10 mouse cellular contexts compared by ENCODE assay signal in the genomic region with DNA sequence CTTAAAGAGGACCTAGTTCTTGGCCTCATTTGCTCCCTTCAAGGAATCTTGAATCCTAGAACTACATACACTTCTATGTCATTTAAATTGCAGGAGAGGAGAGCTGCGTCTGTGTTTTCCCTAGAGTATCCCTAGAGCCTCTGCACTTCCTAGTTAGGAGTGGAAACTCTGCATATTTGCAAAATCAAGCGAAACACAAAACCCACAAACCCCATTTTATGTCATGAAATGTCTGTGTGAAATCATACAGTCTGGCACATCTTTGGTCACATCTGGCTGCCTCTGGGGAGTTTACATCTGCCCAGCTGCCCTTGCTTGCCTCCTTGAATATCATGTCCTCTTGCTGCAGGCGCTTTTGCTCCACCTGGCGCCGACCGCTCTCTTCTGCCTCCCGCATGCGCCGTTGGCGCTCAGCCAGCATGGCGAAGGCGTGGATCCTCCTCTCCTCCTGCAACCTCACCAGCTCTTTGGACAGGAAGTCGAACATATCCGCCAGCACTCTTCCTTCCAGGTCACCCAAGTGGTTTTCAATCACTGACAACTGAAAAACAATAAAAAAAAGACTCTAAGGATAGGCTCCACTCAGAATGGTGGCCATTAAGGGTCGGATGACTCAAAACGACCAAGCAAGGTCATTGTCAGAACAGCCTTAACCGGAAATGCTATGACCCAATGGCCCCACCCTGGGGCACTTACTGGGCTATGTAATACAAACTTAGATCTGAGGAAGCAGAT. TPM values are rescaled to one million over a fixed set of nuclear protein-coding genes. Genes with fewer than 3 reads are reported as not detected.
DNase-seq lines count a peak whose midpoint lies in the region; ATAC-seq and TF ChIP-seq lines count a peak whose summit lies in the region.
"Had no signal": no experiment of that assay in that cellular context is flagged by ENCODE, and none has a peak within 500 bp of the region (broad histone marks: within the 10 kb centered on the region; RNA-seq: fewer than 3 reads in every experiment).

No protein-coding gene starts in this region.

- H3K27ac ChIP-seq in left cerebral cortex, adult 2 months: no peak overlapping the region
- no peak overlapping the region for H3K27ac ChIP-seq in kidney, adult 2 months (ENCODE audit: insufficient read depth, low read depth, low read length)
- H3K27ac ChIP-seq in hindbrain, embryonic 12.5 days: no peak overlapping the region
- H3K27ac ChIP-seq: liver, embryonic 14.5 days had no signal

- DNase-seq in left cerebral cortex, postnatal 4 days: peak; percentile 8
- DNase-seq in left cerebral cortex, adult 2 months (ENCODE audit: extremely low spot score in 1 of 2, low spot score in 2 of 2): no peak
- DNase-seq in adrenal gland, postnatal 36 days: peak; percentile 64 to 78
- DNase-seq in kidney, adult 2 months: peak; percentile 86
- peak; percentile 37 for DNase-seq in mesoderm, embryonic 11.5 days (ENCODE audit: low read depth, low spot score)
- DNase-seq in left cerebral cortex, postnatal 36 days (ENCODE audit: low spot score in 2 of 2): no peak

- ATAC-seq in granulocyte monocyte progenitor cell, adult 5-6 weeks (replicated peaks; ENCODE audit: poor library complexity, severe bottlenecking): no peak
- ATAC-seq in hindbrain, embryonic 12.5 days (ENCODE audit: low FRiP score): no peak
- ATAC-seq: forebrain, embryonic 14.5 days had no signal

- H3K4me1 ChIP-seq in kidney, adult 2 months (ENCODE audit: control insufficient read depth, insufficient read depth, low read length): no peaks in the 10 kb centered on the region
- peaks cover 15% of the 10 kb centered on the region for H3K4me1 ChIP-seq in hindbrain, embryonic 12.5 days

- H3K27me3 ChIP-seq in kidney, adult 2 months (replicated peaks; ENCODE audit: control insufficient read depth, insufficient read depth, low read length): no peaks in the 10 kb centered on the region
- no peaks in the 10 kb centered on the region for H3K27me3 ChIP-seq in hindbrain, embryonic 12.5 days

- no peaks in the 10 kb centered on the region for H3K36me3 ChIP-seq in kidney, adult 2 months (ENCODE audit: control insufficient read depth, insufficient read depth, low read length)
- no peaks in the 10 kb centered on the region for H3K36me3 ChIP-seq in hindbrain, embryonic 12.5 days

- no peak for TF ChIP-seq CTCF in left cerebral cortex, adult 2 months (IDR thresholded peaks at IDR 0.05)
- 0 out of 2 replicates have a peak, but pooled peaks have one; percentile 15 for TF ChIP-seq CTCF in kidney, adult 2 months (conservative IDR thresholded peaks at IDR 0.05; ENCODE audit: insufficient read depth, insufficient read length, low read depth, low read length)

- 30% methylated on average over 17 of the region's 17 CpGs for WGBS in kidney, adult 2 months
- 79% methylated on average over 17 of the region's 17 CpGs for WGBS in hindbrain, embryonic 12.5 days

- H3K4me3 ChIP-seq in left cerebral cortex, adult 2 months: no peak overlapping the region
- H3K4me3 ChIP-seq in kidney, adult 2 months (ENCODE audit: insufficient read depth, low read depth, low read length): no peak overlapping the region
- H3K4me3 ChIP-seq in hindbrain, embryonic 12.5 days: no peak overlapping the region

- no peak overlapping the region for H3K9ac ChIP-seq in hindbrain, embryonic 12.5 days
- H3K9ac ChIP-seq: liver, embryonic 14.5 days had no signal

- no peaks in the 10 kb centered on the region for H3K9me3 ChIP-seq in hindbrain, embryonic 12.5 days (replicated peaks)

- no peak overlapping the region for H3K4me2 ChIP-seq in hindbrain, embryonic 12.5 days (replicated peaks)

- intact Hi-C loops in left cerebral cortex, postnatal 4 days (cut with DNase I): no loop called here
- intact Hi-C loops in left cerebral cortex, adult 2 months (cut with DNase I): no loop called here
- intact Hi-C loops in left cerebral cortex, postnatal 36 days (cut with DNase I): no loop called here

- no peak for TF ChIP-seq POLR2A in kidney, adult 2 months (IDR thresholded peaks at IDR 0.05; ENCODE audit: low read depth, low read length)

RNA-seq across cellular contexts. Expression of a gene that starts 10.0 kb away (rescaled TPM):
- not detected for total RNA-seq in left cerebral cortex, postnatal 4 days (2021)
- total RNA-seq in left cerebral cortex, adult 2 months (2021): not detected
- not detected for total RNA-seq in adrenal gland, postnatal 36 days (2021)
- polyA plus RNA-seq in kidney, adult 2 months (2012; rRNA removed): 9.0 and 9.1 TPM in 2 replicates
- total RNA-seq in granulocyte monocyte progenitor cell, adult 5-6 weeks (2014; fragmentation: Nextera tagmentation): 0.26 TPM in 1 of 2 replicates, not detected in the other
- not detected in 2 replicates for total RNA-seq in granulocyte monocyte progenitor cell, adult 5-6 weeks (2017)
- not detected for total RNA-seq in left cerebral cortex, postnatal 36 days (2021)
- polyA plus RNA-seq in hindbrain, embryonic 12.5 days (2016; fragmentation: Nextera tagmentation; extraction: Ambion mirVana): not detected in 2 replicates
- polyA plus RNA-seq: forebrain, embryonic 14.5 days had no signal

RNA-seq across cellular contexts. Expression of a gene that starts 37.3 kb away (rescaled TPM):
- 1 to 10 TPM in 1 of 2 experiments, under 1 TPM in 1; 0.89 to 1.0 TPM for total RNA-seq in left cerebral cortex, postnatal 4 days (2021)
- 1 to 10 TPM; 1.2 to 1.6 TPM for total RNA-seq in left cerebral cortex, adult 2 months (2021)
- under 1 TPM; 0.66 to 0.70 TPM for total RNA-seq in adrenal gland, postnatal 36 days (2021)
- 0.39 and 0.50 TPM in 2 replicates for polyA plus RNA-seq in kidney, adult 2 months (2012; rRNA removed)
- total RNA-seq in granulocyte monocyte progenitor cell, adult 5-6 weeks (2014; fragmentation: Nextera tagmentation): not detected in 2 replicates
- total RNA-seq in granulocyte monocyte progenitor cell, adult 5-6 weeks (2017): not detected in 2 replicates
- total RNA-seq in left cerebral cortex, postnatal 36 days (2021): 1 to 10 TPM; 1.2 to 1.5 TPM
- polyA plus RNA-seq in hindbrain, embryonic 12.5 days (2016; fragmentation: Nextera tagmentation; extraction: Ambion mirVana): 1.2 and 1.3 TPM in 2 replicates

RNA-seq across cellular contexts. Expression of a gene that starts 42.2 kb away (rescaled TPM):
- total RNA-seq in left cerebral cortex, postnatal 4 days (2021): 10 to 100 TPM; 35.0 to 42.2 TPM
- total RNA-seq in left cerebral cortex, adult 2 months (2021): 100 to 1,000 TPM; 131 to 133 TPM
- total RNA-seq in adrenal gland, postnatal 36 days (2021): 100 to 1,000 TPM; 288 to 296 TPM
- 126 and 170 TPM in 2 replicates for polyA plus RNA-seq in kidney, adult 2 months (2012; rRNA removed)
- 124 and 168 TPM in 2 replicates for total RNA-seq in granulocyte monocyte progenitor cell, adult 5-6 weeks (2014; fragmentation: Nextera tagmentation)
- 185 and 260 TPM in 2 replicates for total RNA-seq in granulocyte monocyte progenitor cell, adult 5-6 weeks (2017)
- 100 to 1,000 TPM; 124 TPM for total RNA-seq in left cerebral cortex, postnatal 36 days (2021)
- 105 and 116 TPM in 2 replicates for polyA plus RNA-seq in hindbrain, embryonic 12.5 days (2016; fragmentation: Nextera tagmentation; extraction: Ambion mirVana)

RNA-seq across cellular contexts. Expression of a gene that starts 42.2 kb away (rescaled TPM):
- total RNA-seq in left cerebral cortex, postnatal 4 days (2021): not detected
- total RNA-seq in left cerebral cortex, adult 2 months (2021): not detected
- total RNA-seq in adrenal gland, postnatal 36 days (2021): under 1 TPM in 1 of 2 experiments, not detected in 1; 0.95 TPM
- not detected in 2 replicates for polyA plus RNA-seq in kidney, adult 2 months (2012; rRNA removed)
- not detected in 2 replicates for total RNA-seq in granulocyte monocyte progenitor cell, adult 5-6 weeks (2014; fragmentation: Nextera tagmentation)
- total RNA-seq in granulocyte monocyte progenitor cell, adult 5-6 weeks (2017): not detected in 2 replicates
- total RNA-seq in left cerebral cortex, postnatal 36 days (2021): not detected
- polyA plus RNA-seq in hindbrain, embryonic 12.5 days (2016; fragmentation: Nextera tagmentation; extraction: Ambion mirVana): not detected in 2 replicates
- polyA plus RNA-seq: forebrain, embryonic 14.5 days; liver, embryonic 14.5 days had no signal

RNA-seq across cellular contexts. Expression of a gene that starts 57.4 kb away (rescaled TPM):
- total RNA-seq in left cerebral cortex, postnatal 4 days (2021): under 1 TPM; 0.34 to 0.50 TPM
- total RNA-seq in left cerebral cortex, adult 2 months (2021): 1 to 10 TPM in 1 of 2 experiments, under 1 TPM in 1; 0.51 to 1.5 TPM
- 1 to 10 TPM; 1.3 to 1.8 TPM for total RNA-seq in adrenal gland, postnatal 36 days (2021)
- polyA plus RNA-seq in kidney, adult 2 months (2012; rRNA removed): 1.5 TPM in 2 replicates
- total RNA-seq in granulocyte monocyte progenitor cell, adult 5-6 weeks (2014; fragmentation: Nextera tagmentation): not detected in 2 replicates
- total RNA-seq in granulocyte monocyte progenitor cell, adult 5-6 weeks (2017): not detected in 2 replicates
- under 1 TPM; 0.47 to 0.77 TPM for total RNA-seq in left cerebral cortex, postnatal 36 days (2021)
- 0.70 and 1.4 TPM in 2 replicates for polyA plus RNA-seq in hindbrain, embryonic 12.5 days (2016; fragmentation: Nextera tagmentation; extraction: Ambion mirVana)

Comparison
In these comparisons a context has a peak if more than half of its experiments do, and no peak if none do; other contexts are left out.
1. DNase-seq: peak in left cerebral cortex, postnatal 4 days (single experiment), adrenal gland, postnatal 36 days (2 of 2), kidney, adult 2 months (single experiment) and mesoderm, embryonic 11.5 days (single experiment); none in left cerebral cortex, adult 2 months (0 of 2) and left cerebral cortex, postnatal 36 days (0 of 2).